Mouse (Mus musculus) heart, embryonic 16.5 days (tissue): ENCODE results near the gene Gm20388. TPM values are rescaled to one million over a fixed set of nuclear protein-coding genes. Genes with fewer than 3 reads are reported as not detected.

ENCODE experiments used
- ATAC-seq: fragments of 200-750 bp; cut with Nextera tagmentation; replicated peaks from 2 replicates; pipeline ENCODE4 v1.8.0; 2017; ENCODE audit warnings: moderate number of reproducible peaks; ENCODE audit not compliant: insufficient read depth, low FRiP score; ENCODE audit errors: extremely low read depth
- H3K27ac ChIP-seq: fragments of 300-500 bp; sonication (generic); 2 replicates; pipeline ENCODE4 v1.5.1; 2014; ENCODE audit warnings: mild to moderate bottlenecking, low read length, control low read depth, moderate library complexity
- H3K27me3 ChIP-seq: fragments of 300-500 bp; sonication (generic); 2 replicates; pipeline ENCODE4 v1.6.1; 2014; ENCODE audit warnings: low read length, mixed read lengths; ENCODE audit not compliant: control insufficient read depth, insufficient read depth
- H3K36me3 ChIP-seq: fragments of 300-500 bp; sonication (generic); 2 replicates; pipeline ENCODE4 v1.6.1; 2014; ENCODE audit not compliant: control insufficient read depth, insufficient read depth
- H3K4me1 ChIP-seq: fragments of 300-500 bp; sonication (generic); 2 replicates; pipeline ENCODE4 v1.6.1; 2014; ENCODE audit warnings: low read length, mixed read lengths; ENCODE audit not compliant: control insufficient read depth, insufficient read depth
- H3K4me2 ChIP-seq: fragments of 300-500 bp; sonication (generic); 2 replicates; pipeline ENCODE4 v1.6.1; 2014; ENCODE audit warnings: low read depth, mild to moderate bottlenecking, control low read depth, low read length
- H3K4me3 ChIP-seq: fragments of 300-500 bp; sonication (generic); 2 replicates; pipeline ENCODE4 v1.5.1; 2014; ENCODE audit warnings: mild to moderate bottlenecking, control low read depth, low read length
- H3K9ac ChIP-seq: fragments of 300-500 bp; sonication (generic); 2 replicates; pipeline ENCODE4 v1.6.1; 2014; ENCODE audit warnings: low read length, control low read depth
- H3K9me3 ChIP-seq: fragments of 300-500 bp; sonication (generic); replicated peaks from 2 replicates; pipeline ENCODE4 v1.6.1; 2016; ENCODE audit warnings: low read length; ENCODE audit not compliant: control insufficient read depth
- WGBS: fragments of 180-500 bp; shearing (Covaris S2); extraction: QIAGEN DNeasy Blood & Tissue Kit; methylation state at CpG from one replicate; pipeline ENCODE4 v1.1.7; 2014; 5-methylcytosine and 5-hydroxymethylcytosine counted together
- polyA plus RNA-seq: library from polyadenylated mRNA; unstranded; fragments of >200 nt; fragmentation: Nextera tagmentation; extraction: Ambion mirVana; gene quantifications from 2 replicates; pipeline ENCODE4 v1.2.1, GENCODE M21; 2015

Gm20388 gene
- polyA plus RNA-seq, 1 experiment from 2014 or later, result 4.5 TPM

DNA sequence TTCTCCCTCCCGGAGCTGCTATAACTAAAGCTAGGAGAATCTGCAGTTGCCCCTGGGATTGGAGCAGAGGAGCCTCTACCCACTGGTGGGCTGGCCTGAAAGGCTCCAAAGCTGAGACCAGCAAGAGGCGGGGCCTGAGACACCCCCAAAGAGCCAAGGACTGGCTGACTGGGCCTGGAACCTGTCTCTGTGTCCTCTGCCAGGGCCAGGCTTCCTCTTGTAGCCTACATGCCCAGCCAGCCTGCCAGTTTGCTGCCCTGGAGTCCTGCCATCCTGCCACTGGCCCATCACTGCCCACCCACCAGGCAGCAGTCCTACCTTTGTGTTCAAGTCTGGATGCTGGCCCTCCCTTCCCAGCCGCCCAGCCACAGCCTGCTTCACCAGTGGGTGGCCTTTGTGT, 4419.8 kb downstream of the Gm20388 start:
- ATAC-seq, result no peak
- Histone ChIP-seq H3K4me2 (no peak overlapping the region), H3K36me3 (peaks cover 37% of the 10 kb centered on the region), H3K27me3 (no peaks in the 10 kb centered on the region), H3K9ac (no peak overlapping the region), H3K9me3 (no peaks in the 10 kb centered on the region), H3K4me3 (no peak overlapping the region), H3K27ac (no peak overlapping the region), H3K4me1 (peaks cover 9% of the 10 kb centered on the region)
- WGBS, result 95% methylated on average over 2 of the region's 3 CpGs

DNA sequence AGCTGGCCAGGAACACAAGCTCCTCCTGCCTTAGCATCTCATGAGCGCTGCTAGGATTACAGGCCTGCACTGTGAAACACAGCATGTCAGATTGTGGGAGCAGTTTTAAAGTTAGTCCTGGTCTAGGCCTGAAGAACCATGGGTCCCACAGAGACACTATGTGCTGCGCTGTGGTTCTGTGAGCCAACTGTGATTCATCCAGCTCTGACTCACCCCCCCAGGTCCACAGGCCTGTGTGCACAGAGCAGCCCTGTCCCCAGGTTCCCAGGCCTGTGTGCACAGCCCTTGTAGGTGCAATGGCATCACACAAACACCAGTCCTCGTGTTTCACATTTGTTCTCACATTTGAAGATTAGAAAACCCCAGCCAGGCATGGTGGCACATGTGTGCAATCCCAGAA, 4420.5 kb downstream of the Gm20388 start:
- Histone ChIP-seq H3K27ac (no peak overlapping the region), H3K4me2 (no peak overlapping the region), H3K9me3 (no peaks in the 10 kb centered on the region), H3K9ac (no peak overlapping the region), H3K4me3 (no peak overlapping the region), H3K36me3 (peaks cover 31% of the 10 kb centered on the region), H3K27me3 (no peaks in the 10 kb centered on the region), H3K4me1 (peaks cover 9% of the 10 kb centered on the region)
- ATAC-seq, result no peak
- 89% methylated on average over 3 of the region's 3 CpGs for WGBS

DNA sequence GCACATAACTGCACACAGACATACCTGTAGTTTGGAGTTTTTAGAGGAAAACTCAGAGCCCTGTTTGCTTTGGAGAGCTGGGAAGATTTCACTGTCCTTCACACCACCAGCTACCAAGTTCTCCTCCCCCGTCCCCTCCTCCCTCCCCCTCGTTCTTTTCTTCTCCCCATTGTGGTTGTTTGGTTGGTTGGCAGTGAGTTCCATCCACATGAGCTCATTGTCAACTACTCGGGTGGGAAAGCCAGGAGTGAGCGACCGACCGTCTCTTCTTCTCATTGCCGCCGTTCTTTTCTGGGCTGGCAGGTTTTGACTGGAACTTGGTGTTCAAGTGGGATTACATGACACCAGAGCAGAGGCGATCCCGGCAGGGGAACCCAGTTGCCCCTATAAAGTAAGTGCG, 4421.1 kb downstream of the Gm20388 start:
- Histone ChIP-seq H3K9me3 (no peaks in the 10 kb centered on the region), H3K4me1 (peaks cover 9% of the 10 kb centered on the region), H3K9ac (no peak overlapping the region), H3K4me3 (no peak overlapping the region), H3K27me3 (no peaks in the 10 kb centered on the region), H3K27ac (no peak overlapping the region), H3K36me3 (peaks cover 28% of the 10 kb centered on the region), H3K4me2 (no peak overlapping the region)
- no peak for ATAC-seq
- WGBS, result 67% methylated on average over 11 of the region's 11 CpGs

DNA sequence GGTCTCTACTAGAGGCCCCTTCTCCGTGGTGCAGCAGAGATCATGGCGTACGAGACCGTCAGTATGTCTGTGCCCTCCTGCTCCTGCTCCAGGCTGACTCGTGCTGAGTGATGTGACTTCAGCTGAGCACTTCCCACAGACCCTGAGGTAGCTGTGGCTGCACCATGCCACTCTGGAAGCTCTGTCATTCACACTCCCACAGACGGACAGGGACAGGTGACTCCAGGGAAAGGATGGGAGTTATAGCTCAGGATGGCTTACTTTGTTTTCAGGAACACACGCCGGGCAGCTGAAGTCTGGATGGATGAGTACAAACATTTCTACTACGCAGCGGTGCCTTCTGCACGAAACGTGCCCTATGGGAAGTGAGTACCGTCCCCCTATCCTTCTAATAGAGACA, 4425.7 kb downstream of the Gm20388 start:
- no peak overlapping the region for H3K9ac ChIP-seq
- no peak overlapping the region for H3K4me3 ChIP-seq
- ATAC-seq, result no peak
- peaks cover 2% of the 10 kb centered on the region; the same call in 1 of the 2 replicates for H3K4me1 ChIP-seq
- H3K27me3 ChIP-seq, result no peaks in the 10 kb centered on the region
- H3K27ac ChIP-seq, result no peak overlapping the region
- H3K4me2 ChIP-seq, result no peak overlapping the region
- no peaks in the 10 kb centered on the region for H3K9me3 ChIP-seq
- peaks cover 28% of the 10 kb centered on the region for H3K36me3 ChIP-seq
- WGBS, result 95% methylated on average over 13 of the region's 13 CpGs

DNA sequence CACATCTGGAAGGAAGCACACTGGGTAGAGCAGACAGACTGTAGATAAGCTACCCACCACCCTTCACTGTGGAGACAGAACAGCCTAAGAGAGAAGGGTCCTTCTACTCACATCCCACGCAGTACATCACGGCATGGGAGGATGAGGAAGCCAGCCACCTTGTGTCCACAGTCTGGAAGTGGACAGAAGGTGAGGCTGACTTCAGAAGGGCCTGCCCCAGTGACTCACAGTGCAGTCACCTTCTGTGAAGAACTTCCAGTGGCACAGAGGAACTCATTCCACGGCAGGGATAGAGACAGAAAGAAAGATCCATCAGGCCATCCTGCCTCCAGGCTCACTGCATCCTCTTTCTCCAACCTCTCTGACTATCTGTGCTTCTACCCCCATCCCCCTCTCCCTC, 4429.1 kb downstream of the Gm20388 start:
- peaks cover 31% of the 10 kb centered on the region for H3K36me3 ChIP-seq
- H3K27ac ChIP-seq, result no peak overlapping the region
- no peaks in the 10 kb centered on the region for H3K27me3 ChIP-seq
- no peak overlapping the region for H3K4me3 ChIP-seq
- H3K9me3 ChIP-seq, result no peaks in the 10 kb centered on the region
- 76% methylated on average over 2 of the region's 3 CpGs for WGBS
- H3K4me1 ChIP-seq, result no peaks in the 10 kb centered on the region
- H3K9ac ChIP-seq, result no peak overlapping the region
- ATAC-seq, result no peak
- H3K4me2 ChIP-seq, result no peak overlapping the region

DNA sequence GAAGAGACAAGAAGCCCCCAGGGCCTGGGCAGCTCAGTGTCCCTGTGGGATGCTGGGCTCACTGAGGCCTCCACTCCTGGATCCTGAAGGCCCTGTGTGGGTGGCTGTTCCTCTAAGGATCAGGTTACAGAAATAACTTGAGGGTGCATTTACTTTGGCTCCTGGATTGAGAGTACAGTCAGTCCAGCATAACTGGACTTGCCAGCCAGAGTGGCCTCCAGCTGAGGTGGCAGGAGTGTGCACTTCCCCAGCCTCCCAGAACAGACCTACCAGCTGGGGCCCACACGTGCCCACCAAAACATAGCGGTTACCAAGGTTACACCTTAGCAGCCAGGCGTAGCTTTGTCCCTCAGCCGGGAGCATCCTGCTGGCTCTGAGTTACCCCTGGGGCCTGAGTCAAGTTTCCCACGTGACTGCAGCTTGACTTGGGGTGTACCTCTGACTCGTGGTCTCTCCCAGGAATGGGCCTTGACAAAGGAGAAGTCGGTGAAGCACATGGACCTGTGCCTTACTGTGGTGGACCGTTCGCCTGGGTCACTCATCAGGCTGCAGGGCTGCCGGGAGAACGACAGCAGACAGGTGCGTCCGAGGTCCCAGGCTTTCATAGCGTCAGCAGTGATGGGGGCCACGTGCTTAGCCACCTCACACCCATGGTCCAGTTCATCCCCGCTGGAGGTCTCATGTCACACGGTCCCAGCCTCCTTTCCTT, 4429.9 kb downstream of the Gm20388 start:
- no peak overlapping the region for H3K4me3 ChIP-seq
- H3K9me3 ChIP-seq, result no peaks in the 10 kb centered on the region
- H3K9ac ChIP-seq, result no peak overlapping the region
- H3K4me2 ChIP-seq, result no peak overlapping the region
- no peak for ATAC-seq
- no peaks in the 10 kb centered on the region for H3K27me3 ChIP-seq
- WGBS, result 76% methylated on average over 17 of the region's 17 CpGs
- H3K36me3 ChIP-seq, result peaks cover 28% of the 10 kb centered on the region
- no peaks in the 10 kb centered on the region for H3K4me1 ChIP-seq
- H3K27ac ChIP-seq, result no peak overlapping the region

DNA sequence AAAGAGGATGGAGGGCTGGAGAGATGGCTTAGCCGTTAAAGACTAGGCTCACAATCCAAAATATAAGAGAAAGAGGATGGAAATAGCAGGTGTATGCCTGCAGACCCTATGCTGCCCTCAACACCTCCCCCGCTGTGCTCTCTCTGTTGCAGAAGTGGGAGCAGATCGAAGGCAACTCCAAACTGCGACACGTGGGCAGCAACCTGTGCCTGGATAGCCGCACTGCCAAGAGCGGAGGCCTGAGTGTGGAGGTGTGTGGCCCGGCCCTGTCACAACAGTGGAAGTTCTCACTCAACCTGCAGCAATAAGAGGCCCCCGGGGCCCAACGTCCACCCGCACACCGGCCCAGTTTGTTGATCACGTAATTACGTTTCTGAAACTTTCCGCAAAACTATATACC, 4432.5 kb downstream of the Gm20388 start:
- Histone ChIP-seq H3K9ac (no peak overlapping the region), H3K36me3 (peaks cover 24% of the 10 kb centered on the region), H3K27me3 (no peaks in the 10 kb centered on the region), H3K4me3 (no peak overlapping the region), H3K27ac (no peak overlapping the region), H3K9me3 (no peaks in the 10 kb centered on the region), H3K4me1 (peaks cover 11% of the 10 kb centered on the region), H3K4me2 (no peak overlapping the region)
- WGBS, result 92% methylated on average over 15 of the region's 15 CpGs
- ATAC-seq, result no peak

DNA sequence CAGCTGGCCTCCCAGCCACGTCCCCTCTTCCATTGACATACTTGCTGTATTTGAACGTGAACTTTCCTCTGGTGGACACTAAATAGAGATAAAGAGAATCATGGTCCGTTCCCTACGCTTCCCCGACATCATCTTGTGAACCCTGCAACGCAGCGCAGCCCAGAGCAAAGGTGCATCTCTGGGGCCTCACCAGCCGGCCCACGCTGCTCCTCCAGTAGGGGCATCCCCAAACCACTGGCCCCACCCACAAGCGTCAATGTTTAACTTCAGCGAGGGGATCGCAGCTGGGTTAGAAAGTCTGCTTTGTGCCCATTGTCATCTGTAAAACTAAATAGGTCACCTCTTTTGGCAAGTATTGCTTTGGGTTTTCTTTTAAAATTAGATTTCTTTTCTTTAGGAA, 4433.4 kb downstream of the Gm20388 start:
- peaks cover 12% of the 10 kb centered on the region for H3K4me1 ChIP-seq
- ATAC-seq, result no peak
- no peak overlapping the region for H3K4me3 ChIP-seq
- H3K4me2 ChIP-seq, result no peak overlapping the region
- 88% methylated on average over 12 of the region's 12 CpGs for WGBS
- H3K27me3 ChIP-seq, result no peaks in the 10 kb centered on the region
- H3K9me3 ChIP-seq, result no peaks in the 10 kb centered on the region
- H3K27ac ChIP-seq, result no peak overlapping the region
- H3K9ac ChIP-seq, result no peak overlapping the region
- peaks cover 17% of the 10 kb centered on the region for H3K36me3 ChIP-seq

DNA sequence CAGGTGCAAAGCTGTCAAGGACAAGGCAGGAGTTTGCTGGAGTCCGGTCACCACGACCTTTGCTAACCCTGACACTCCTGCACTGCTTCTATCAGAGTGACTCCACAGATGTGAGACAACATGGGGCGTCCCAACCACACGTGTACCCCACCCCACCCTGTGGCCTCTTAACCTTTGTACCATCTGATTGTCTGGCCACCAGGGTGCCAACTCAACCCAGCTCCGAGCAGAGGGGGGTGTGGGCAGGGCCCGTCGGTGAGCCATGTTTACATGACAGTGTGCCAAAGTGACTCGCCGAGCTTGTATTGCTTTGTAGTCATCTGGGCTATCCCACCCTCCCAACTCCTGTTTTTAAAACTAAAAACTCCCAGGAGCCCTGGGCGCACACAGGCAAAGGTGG, 4434.5 kb downstream of the Gm20388 start:
- Histone ChIP-seq H3K9me3 (no peaks in the 10 kb centered on the region), H3K36me3 (peaks cover 14% of the 10 kb centered on the region), H3K4me2 (no peak overlapping the region), H3K27ac (no peak overlapping the region), H3K4me1 (peaks cover 12% of the 10 kb centered on the region), H3K9ac (no peak overlapping the region), H3K4me3 (no peak overlapping the region), H3K27me3 (no peaks in the 10 kb centered on the region)
- no peak for ATAC-seq
- WGBS, result 77% methylated on average over 10 of the region's 10 CpGs
